Mouse (Mus musculus): ENCODE measurements at regions not wholly inside any gene's neighbourhood (a gene's known extent, or its start where the extent isn't known, plus 50 kb on each side); places are given as distances from the start of the nearest gene placed in this dataset.

GRCm38 (mm10) chr14:100792094-100792493 is 408.0 kb downstream of the Prr30 start:
- no peak for DNase-seq

GRCm38 (mm10) chr14:100781882-100782281 is 418.2 kb downstream of the Prr30 start:
- no peak for DNase-seq

DNA sequence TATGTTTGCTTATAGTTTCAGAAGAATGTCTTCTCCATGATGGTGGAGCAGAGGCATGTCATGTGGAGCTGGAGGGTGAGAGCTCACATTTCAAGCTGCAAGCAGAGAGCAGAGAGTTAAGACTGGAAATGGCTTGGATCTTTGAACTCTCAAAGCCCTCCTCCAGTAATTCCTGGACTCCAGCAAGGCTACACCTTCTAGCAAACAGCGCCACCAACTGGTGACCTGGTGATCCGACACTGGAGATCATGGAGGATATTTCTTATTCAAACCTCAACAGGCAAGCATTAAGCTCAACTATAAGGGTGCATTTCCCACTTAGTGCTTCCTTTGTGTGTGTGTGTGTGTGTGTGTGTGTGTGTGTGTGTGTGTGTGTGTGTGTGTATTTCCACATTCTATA is 446.2 kb downstream of the Prr30 start:
- peak; percentile 15 for DNase-seq

DNA sequence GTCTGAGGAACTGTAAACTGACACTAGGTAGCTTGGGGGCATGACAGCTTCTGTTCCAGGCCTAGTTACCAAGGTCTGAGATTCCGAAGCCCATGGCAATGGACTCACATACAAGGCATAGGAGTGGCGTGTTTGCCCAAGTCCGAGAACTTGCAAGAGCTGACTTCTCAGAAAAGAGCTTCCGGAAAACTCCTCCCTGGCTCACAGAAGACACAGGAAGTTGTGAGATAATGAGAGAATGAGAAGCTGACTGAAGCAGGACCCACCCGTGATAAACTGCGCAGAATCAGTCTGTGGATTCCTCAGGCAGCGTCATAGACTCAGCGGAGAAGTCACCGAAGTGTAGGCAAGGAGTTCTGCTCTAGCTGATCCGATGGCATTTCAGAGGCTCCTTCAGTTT is 447.4 kb downstream of the Prr30 start:
- DNase-seq: no peak

GRCm38 (mm10) chr14:100749737-100750541 is 450.2 kb downstream of the Prr30 start:
- no peak for DNase-seq

GRCm38 (mm10) chr14:100735276-100735675 is 450.8 kb upstream of the Klf12 start:
- no peak for DNase-seq

- DNase-seq: no peak
Observed at GRCm38 (mm10) chr14:100728433-100728832, 444.0 kb upstream of the Klf12 start.

DNA sequence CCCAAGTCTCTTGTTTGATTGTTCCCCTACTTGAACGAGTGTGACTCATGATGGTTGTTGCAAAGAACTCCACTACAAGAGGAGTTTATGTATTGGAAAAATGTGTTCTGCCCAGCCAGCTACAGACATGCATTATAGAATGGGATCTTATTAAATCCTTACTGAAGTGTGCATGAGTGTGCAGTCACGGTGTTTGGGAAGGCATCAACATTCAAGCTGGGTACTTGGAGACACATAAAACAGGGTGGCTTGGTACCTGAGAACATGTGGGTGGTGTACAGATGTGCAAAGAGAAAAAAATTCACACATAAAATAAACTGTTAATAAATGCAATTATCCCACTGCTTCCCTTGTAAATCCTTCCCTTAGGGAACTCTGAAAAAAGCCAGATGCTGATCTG is 443.2 kb upstream of the Klf12 start:
- no peak for DNase-seq

DNA sequence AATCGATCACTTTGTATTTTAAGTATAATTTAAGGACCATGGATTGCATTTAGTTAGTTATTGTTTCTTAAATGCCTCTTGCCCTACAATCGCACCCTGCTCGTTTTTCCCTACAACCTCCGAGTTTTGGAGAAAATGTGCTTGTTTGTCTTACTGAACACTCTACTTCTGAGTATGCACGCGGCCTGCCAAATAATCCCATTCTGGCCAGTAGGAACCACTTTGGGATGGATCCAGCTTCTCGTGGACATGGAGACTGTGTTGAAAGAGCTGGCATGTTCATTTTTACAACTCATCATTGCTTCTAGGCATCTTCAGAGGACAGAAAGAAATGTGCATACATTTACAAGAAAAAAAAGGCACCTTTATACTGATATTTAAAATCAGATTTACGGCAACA is 440.5 kb upstream of the Klf12 start:
- no peak for DNase-seq

GRCm38 (mm10) chr14:100720667-100721066 is 436.2 kb upstream of the Klf12 start:
- no peak for DNase-seq

DNA sequence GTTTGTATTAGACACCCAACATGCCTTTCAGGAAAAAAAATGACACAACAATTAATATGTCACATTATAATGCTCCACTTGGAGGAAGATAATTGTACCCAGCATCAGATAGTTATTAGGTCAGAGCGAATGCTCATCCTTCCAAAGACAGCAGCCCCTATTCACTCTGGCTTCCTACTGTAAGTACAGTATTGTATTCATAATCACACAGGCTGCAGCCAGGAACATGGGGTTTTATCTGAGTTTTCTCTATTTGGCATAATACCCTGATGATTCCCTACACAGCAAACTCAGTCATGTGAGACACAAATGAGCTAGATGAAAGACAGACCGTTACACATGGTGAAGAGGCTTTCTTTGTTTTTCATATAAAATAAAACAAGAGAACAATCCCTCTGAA is 430.5 kb upstream of the Klf12 start:
- DNase-seq: no peak

DNA sequence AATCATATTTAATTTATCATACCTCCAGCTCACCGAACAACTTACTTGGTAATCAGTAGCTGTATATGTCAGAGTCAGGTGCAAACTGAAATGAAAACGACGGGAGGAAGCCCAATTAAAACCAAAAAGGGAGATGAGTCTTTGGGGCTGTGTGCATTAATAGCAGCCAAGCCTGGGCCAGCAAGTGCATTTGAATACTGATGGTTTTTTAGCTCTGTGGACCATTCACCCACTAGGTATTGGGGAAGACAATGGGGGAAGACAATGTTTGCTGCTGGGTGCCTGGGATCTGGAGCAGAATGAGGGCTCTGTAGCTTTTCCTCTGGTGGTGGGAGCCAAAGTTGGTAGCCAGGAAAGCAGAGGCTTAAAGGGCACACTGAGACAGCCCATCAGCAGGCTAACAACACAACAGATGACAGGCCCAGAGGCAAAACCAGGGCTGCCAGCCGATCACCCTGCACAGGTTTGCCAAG is 429.6 kb upstream of the Klf12 start:
- DNase-seq: no peak

DNA sequence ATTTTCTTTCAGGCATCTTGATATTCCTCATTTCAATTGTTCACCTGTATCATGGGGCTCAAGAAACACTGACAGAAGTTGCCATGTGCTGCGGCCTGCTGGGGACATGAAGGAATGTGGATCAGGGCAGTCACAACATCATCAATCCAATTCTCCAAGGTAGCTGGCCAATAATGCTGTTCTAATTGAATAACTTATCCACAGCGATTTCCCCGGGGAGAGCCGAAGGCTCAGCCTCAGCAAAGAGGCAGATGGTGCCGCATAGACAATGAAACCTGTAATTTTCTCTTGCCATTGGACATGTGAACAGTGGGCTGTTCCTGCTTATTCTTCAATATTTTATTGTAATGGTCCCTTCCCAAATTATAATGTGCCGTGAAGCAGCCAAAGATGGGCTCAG is 429.1 kb upstream of the Klf12 start:
- no peak for DNase-seq

- no peak for DNase-seq
Observed at GRCm38 (mm10) chr14:100665361-100665955, 381.0 kb upstream of the Klf12 start.

DNA sequence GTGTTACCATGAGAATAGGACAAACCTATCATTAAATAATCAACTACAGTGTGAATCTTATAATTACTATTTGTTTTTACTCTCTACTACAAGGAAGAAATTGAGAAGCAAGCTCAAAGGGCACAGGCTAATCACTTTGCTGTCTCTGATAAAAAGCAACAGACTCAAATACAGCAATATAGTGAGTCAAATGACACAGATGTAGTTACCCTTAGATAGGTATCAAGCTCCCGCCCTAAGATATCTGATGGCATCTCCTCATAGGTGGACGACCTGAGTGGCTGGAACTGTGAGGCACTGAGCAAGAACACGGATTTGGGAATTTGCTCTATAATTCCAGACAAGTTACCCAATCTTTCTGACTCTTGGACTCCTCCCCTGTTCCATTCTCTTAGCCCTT is 379.7 kb upstream of the Klf12 start:
- DNase-seq: no peak

DNA sequence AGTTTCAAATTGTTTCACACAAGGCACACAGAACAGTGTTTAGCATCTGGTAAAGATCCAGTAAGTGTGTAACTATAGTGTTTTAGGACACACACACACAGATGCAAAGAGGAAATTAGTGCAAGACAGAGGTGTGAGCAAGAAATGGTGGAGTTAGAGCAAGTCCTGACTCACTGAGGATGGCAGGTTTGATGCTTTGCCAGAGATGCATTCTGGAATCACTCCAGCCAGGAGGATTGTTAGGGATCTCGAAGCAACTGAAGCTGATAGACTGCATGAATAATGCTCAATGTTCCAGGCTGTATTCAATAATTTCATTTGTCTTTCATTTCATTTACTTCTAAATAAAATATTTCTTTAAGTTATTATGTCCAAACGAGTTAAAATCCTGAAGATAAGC is 357.6 kb upstream of the Klf12 start:
- no peak for DNase-seq

GRCm38 (mm10) chr14:100634521-100634920 is 350.0 kb upstream of the Klf12 start:
- DNase-seq: no peak

DNA sequence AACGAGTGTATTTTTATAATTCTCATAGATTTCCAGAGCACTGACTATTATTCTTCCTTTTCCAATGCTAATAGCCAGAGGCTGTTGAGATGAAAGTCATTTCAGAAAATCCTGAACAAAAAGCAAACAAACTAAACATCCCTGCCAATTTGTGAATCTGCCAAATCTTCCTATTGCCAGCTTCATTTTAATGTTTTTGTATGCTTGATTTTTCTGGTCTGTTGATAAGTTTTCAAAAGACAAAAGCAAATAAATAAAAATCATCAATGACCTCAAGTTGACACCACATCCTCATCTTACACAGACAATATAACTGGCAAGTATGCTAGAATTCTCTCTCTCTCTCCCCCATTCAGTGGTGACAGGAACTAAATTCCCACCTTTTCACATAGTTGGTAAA is 347.2 kb upstream of the Klf12 start:
- no peak for DNase-seq

DNA sequence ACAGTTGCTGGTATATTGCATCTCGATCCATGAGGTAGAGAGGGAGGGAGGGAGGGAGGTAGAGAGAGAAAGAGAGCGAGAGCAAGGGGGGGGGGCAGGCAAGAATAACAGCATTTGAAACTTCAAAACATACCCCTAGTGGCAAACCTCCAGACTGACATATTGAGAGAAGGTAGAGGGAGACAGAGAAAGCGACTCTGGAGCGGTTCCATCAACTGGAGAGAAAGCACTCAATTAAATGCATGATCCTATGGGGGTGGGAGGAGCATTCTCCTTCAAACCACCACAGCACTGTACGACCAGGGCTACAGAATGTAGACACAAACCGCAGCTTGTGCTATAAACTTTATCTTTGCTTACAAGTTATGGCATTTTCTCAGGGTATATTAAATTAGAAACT is 345.7 kb upstream of the Klf12 start:
- no peak for DNase-seq

DNA sequence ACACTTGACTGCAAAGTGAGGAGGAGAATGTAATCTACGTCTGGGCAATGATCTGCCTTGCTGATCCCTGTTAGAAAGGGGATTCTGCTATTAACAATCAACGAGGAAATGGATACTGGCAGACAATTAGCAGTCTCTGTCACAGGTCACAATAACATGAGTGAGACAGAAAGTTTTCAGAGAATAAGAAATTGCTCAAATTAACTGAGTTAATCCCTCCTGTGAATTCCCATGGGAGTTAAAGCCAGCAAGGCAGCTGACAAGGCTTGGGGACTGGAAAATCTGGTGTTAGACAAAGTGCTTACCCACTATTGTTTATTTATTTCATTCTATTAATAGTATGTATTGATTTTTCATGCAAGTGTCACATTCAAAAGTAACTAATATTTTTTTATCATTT is 343.0 kb upstream of the Klf12 start:
- no peak for DNase-seq

DNA sequence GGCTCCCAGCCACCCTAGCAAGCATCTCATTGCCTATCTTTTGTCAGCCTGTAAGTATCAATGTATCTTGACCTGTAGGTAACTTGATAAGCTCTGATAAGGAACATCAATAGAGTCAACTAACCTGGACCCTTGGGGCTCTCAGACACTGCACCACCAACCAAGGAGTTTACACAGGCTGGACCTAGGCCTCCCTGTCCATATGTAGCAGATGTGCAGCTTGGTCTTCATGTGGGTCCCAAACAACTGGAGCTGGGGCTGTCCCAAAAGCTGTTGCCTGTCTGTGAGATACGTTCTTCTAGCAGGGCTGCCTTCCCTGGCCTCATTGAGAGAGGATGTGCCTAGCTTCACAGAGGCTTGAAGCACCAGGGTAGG is 335.2 kb upstream of the Klf12 start:
- no peak for DNase-seq

DNA sequence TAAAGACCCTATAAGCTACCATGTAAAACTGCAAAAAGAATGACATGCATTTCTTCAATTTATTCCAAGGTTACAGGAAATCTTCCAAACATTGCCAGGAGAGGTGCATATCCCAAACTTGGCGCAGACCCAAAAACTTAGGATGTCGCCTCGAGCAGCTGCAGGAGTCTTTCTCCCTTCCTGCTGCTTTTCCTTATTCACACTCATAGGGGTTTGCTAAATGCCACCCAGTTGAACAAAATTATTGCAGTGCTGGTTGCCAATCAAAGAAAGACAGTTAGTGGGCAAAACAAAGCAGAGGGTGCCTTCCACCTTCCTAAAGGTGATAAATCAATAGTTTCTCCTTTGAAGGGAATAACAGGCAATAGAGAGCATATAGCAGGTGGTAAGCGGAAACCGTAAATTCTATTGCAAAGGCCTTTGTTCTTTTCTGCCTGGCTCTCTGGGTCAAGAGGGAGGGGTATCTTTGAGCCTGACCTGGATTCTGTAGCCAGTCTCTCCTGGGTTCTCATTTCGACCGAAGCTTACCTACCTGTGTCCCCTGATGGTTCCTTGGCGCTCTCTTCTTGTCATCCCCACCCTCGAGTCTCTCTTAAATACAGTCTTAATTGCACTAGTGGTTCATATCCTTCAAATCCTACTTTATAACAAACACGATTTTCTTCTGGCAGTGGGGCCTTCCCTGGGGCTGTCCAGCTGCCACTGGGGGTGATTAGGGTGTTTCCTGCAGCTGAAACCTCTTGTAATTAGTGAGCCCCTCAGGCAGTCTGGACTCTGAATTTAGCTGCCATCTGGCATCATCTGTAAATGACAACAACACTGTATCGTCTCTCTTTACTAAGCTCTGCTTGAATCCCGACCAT is 334.5 kb upstream of the Klf12 start:
- no peak for DNase-seq

DNA sequence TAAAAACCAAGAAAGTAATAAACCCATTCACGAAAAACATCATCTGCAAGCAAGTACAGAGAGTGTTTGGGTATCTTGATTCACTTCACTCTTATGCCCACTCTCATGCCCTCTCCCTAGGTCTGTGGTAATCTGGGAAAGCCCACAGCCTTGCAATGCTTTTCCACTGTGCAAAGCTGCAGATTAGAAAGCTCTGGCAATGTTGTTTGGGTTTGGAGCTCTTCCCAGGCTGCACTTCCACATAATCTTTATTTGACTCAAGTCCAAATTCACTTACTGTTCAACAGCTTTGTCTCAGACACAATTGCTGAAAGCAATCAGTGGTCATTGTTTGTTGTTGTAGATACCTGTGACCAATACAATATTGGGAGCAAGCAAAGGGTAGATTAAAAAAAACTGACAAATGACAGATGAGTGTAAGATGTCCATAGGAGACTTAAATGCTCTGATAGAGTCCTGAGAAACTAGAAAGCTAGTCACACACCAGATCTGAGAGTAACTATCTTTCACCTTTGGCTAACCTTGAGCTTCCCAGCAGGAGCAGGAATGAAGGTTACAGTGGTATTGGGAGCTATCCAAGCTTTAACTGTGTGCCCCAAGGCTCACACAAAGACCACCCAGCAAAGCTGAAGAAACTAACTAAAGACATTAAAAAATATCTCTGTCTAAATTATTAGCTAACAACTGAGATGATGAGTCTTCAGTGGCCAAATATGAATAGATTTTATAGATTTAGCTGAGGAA is 325.7 kb upstream of the Klf12 start:
- DNase-seq: no peak
